Mouse (Mus musculus) bone marrow, adult 2 months (tissue): ENCODE data around the gene Zbtb41. TPM values are rescaled to one million over a fixed set of nuclear protein-coding genes. Genes with fewer than 3 reads are reported as not detected.

ENCODE experiments used
- H3K27ac ChIP-seq: fragments of 200-500 bp; 2 replicates; pipeline ENCODE4 v1.5.1; 2012; ENCODE audit warnings: low read depth, mild to moderate bottlenecking, control low read depth, inconsistent platforms, low read length; ENCODE audit not compliant: control insufficient read depth, poor library complexity, insufficient read depth
- H3K4me1 ChIP-seq: fragments of 200-500 bp; 2 replicates; pipeline ENCODE4 v1.6.1; 2011; ENCODE audit warnings: low read length; ENCODE audit not compliant: control insufficient read depth, insufficient read depth
- H3K4me3 ChIP-seq: fragments of 200-500 bp; replicated peaks from 2 replicates; pipeline ENCODE3; 2011; ENCODE audit warnings: mild to moderate bottlenecking, low read depth, low read length, control low read depth; ENCODE audit not compliant: control insufficient read depth
- CTCF ChIP-seq: fragments of 200-500 bp; IDR thresholded peaks from 2 replicates; pipeline ENCODE4 v1.5.1; 2011; ENCODE audit warnings: low read length, control low read depth; ENCODE audit not compliant: control insufficient read depth, insufficient read depth
- POLR2A ChIP-seq: fragments of 200-500 bp; IDR thresholded peaks from 2 replicates; pipeline ENCODE4 v1.6.1; 2011; ENCODE audit warnings: low read depth, mild to moderate bottlenecking, control low read depth, low read length, borderline replicate concordance; ENCODE audit not compliant: control insufficient read depth
- WGBS: fragments of 180-500 bp; shearing (Covaris S2); methylation state at CpG from one replicate; pipeline ENCODE4 v1.1.7; 2018; 5-methylcytosine and 5-hydroxymethylcytosine counted together
- polyA plus RNA-seq: library from polyadenylated mRNA; stranded (reverse); fragments of >200 nt; gene quantifications from 2 replicates; pipeline ENCODE4 v1.2.4, GENCODE M21; 2011; ENCODE audit warnings: low replicate concordance; ENCODE audit not compliant: missing spikeins, insufficient read depth, insufficient read length

Gene Zbtb41
- polyA plus RNA-seq, 1 experiment = 4.0 TPM

DNA sequence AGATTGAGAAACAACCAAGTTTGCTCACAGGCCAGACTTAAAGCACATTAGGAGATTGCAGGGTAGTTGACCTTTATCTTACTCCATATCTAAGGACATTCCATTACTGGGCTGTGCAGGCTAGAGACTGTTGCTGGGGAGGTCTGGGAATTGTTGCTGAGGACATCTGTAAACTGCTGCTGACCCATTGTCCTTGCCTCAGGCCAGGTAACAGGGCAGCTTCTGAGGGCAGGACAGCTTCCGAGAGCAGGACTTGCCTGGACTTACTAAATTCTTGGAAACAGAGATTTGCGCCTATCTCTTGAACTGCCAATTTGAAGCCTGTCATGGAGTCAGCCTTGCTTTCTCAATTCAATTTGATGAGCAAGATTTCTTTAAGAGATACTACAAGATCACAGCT, 73.3 kb downstream of the Zbtb41 start:
- WGBS = 94% methylated on average over 2 of the region's 2 CpGs
- Histone ChIP-seq H3K4me3 (no peak overlapping the region), H3K27ac (no peak overlapping the region), H3K4me1 (no peaks in the 10 kb centered on the region)
- no peak for TF ChIP-seq POLR2A
- no peak for TF ChIP-seq CTCF

DNA sequence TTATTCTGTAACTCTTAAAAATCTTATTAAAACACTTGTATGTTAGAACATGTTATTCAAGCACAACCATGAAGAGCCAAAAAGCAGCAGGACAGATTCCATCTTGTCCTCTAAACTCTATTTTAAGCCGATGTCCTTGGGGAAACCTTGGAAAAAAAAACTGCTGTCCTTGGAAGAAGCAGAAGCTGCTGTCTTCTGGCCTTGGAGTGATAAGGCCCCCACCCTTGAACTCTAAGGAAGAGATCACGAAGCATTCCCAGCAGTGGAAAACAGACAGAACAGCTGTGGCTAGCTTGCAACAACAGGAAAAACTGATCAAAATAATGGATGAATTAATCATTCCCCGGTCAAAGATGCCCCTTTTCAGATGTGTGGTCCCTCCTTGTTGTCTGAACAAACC, 74.1 kb downstream of the Zbtb41 start:
- Histone ChIP-seq H3K27ac (no peak overlapping the region), H3K4me3 (no peak overlapping the region), H3K4me1 (no peaks in the 10 kb centered on the region)
- no peak for TF ChIP-seq CTCF
- TF ChIP-seq POLR2A = no peak
- 92% methylated on average over 3 of the region's 3 CpGs for WGBS

DNA sequence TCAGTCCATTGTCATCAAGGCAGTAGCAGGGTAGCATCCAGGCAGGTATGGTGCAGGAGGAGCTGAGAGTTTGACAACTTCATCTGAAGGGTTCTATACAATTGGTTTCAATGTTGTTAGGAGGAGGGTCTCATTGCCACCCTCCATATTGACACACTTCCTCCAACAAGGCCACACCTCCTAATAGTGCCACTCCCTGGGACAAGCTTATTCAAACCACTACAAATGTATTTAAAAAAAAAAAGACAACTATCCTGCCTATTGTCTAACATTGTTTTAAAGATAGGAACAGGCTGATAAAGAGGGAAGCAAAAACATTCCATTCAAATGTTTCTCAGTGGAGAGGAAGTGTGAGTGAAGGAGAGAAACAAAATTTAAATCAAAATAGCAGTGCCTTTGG, 77.7 kb downstream of the Zbtb41 start:
- Histone ChIP-seq H3K4me3 (no peak overlapping the region), H3K27ac (no peak overlapping the region), H3K4me1 (no peaks in the 10 kb centered on the region)
- TF ChIP-seq POLR2A (no peak), CTCF (no peak)

DNA sequence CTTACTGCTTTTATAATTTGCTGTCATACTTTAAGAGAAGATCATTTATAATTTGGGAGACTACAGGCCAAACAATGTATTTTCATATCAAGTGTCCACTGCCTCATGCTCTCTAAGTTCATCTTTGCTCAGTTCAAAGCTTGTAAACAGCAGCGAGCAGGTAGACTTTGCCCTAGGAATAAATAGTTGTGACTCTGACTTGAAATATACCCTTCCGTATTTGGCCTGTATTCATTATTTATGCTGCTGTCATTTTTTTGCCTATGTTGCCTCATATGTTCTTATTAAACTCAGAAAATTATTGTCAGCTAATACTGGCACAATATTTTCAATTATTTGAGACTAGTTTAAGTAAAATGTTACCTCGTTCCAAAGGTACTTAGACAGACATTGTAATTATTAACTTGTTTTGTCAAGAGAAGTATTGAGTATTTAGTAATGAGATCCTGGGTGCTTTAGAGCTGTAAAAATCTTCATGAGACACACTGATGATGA, 79.2 kb downstream of the Zbtb41 start, which contains the start of gene F13b:
F13b (plus strand) TSS at position 445 of the 495 bp plus-strand sequence.
- 84% methylated on average over 3 of the region's 3 CpGs for WGBS
- Histone ChIP-seq H3K4me3 (no peak within 1 kb of the TSS), H3K4me1 (no peaks in the 10 kb centered on the region), H3K27ac (no peak within 1 kb of the TSS)
- TF ChIP-seq POLR2A (no peak), CTCF (no peak)

Other genes with a start within 250 kb of the Zbtb41 start
- gene Crb1, start 45.2 kb upstream of the Zbtb41 start, polyA plus RNA-seq = not detected in 2 replicates
- 12.3 and 18.4 TPM in 2 replicates for gene Aspm, start 32.5 kb downstream of the Zbtb41 start, polyA plus RNA-seq
- gene F13b, start 79.4 kb downstream of the Zbtb41 start, polyA plus RNA-seq = not detected in 2 replicates
- gene Cfhr1, start 138.0 kb downstream of the Zbtb41 start, polyA plus RNA-seq = not detected in 2 replicates